Mouse (Mus musculus) ES-E14 (cell line): ENCODE measurements at regions not wholly inside any gene's neighbourhood (a gene's known extent, or its start where the extent isn't known, plus 50 kb on each side); places are given as distances from the start of the nearest gene placed in this dataset.

Experiments
- ZC3H11A ChIP-seq: IDR thresholded peaks from 2 replicates; pipeline ENCODE4 v1.6.1; 2012; ENCODE audit warnings: low read depth, mild to moderate bottlenecking, inconsistent platforms, low read length, borderline replicate concordance
- ZNF384 ChIP-seq: IDR thresholded peaks from 2 replicates; pipeline ENCODE4 v1.6.1; 2012; ENCODE audit warnings: low read depth, low read length, inconsistent platforms

DNA sequence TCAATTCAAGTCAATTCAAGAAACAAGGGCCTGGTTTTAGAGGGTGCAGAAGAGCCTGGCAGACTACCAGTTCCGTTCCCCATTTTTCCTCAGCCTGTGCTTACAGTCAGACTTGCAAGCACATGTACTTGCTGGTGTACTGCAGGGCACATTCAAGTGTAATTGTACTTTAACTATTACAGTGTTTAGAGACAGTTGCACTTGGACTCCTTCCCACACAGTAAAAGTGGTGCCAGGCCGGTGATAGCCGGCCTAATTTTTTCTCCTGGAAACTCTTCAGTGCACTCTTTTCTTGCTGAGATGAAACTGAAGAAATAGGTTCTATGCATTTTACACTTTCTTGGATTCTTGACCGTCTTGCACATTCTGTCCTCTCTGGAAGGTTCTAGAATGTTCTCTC, 233.9 kb upstream of the Adgrl2 start:
- TF ChIP-seq ZC3H11A (no peak), ZNF384 (no peak)
